Mouse (Mus musculus): Measurements from ENCODE around the gene Nfia.

DNA sequence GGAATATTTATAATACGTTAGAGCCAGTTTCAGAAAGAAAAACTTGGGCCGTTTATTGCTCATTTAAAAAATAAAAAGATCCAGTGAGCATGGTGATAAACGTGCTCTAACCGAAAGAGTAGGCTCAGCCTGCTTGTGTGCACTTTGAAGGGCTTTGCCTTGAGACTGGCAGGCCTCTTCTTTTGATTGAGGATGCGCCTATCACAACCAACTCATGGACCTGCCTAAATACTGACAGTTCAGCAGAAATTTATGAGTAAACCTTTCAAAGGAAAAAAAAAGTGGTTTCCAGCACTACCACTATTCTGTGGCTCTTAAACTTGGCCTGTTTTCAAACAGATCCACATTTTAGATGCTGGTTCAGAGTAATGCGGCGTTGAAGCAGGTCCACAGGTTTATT, 7.5 kb downstream of the Nfia start:
- TF ChIP-seq POLR2A (IDR thresholded peaks at IDR 0.05; ENCODE audit: low read depth, low read length) (no peak), CTCF (IDR thresholded peaks at IDR 0.05; ENCODE audit: borderline replicate concordance, insufficient read depth, low read length) (no peak)

All from embryonic fibroblast, embryonic 13.5 days (primary cell).